Mouse (Mus musculus) ES-E14 (cell line): Measurements from ENCODE around the gene Guca2b.

Experiments used
- CHD2 ChIP-seq: IDR thresholded peaks from 2 replicates; pipeline ENCODE4 v1.6.1; 2014; ENCODE audit warnings: mild to moderate bottlenecking, low read depth, low read length, inconsistent platforms
- HCFC1 ChIP-seq: IDR thresholded peaks from 2 replicates; pipeline ENCODE4 v1.6.1; 2012; ENCODE audit warnings: low read length, inconsistent platforms, borderline replicate concordance; ENCODE audit not compliant: insufficient read depth

DNA sequence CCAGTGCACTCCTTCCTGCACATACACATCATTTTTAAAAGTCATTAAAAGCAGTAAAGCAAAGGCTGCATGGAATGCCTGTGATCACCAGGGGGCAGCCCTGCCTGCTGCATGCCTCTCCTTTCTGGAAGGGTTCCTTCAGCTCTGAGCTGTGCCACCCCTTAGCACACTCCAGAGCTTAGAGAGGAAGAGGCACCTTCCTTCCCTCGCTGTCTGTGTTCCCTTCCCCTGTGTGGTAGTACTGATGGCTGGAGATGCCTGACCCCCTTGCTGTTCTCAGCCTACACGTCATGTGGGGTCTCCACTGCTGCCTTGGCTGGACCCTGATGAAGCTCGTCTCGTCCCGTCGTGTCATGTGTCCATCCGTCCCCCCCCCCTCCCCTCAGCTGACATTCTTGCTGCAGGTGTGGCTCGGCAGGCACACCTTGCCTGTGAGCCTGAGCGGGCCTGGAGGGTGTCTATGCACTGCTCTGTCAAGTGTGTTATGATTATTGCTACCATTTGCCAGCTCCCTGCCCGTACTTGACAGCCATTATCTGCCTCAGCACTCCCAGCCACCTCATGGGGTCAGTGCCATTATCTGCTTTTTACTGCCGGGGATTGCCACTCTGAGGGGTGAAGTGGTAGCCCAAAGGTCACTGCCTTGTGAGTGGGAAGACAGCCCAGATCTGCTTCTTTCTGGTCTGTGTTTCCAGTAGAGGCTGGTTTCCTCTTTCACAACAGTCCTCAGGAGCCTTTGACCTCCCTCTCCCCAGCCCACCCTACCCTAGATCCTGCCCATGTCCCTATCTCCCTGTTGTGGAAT is 27.4 kb downstream of the Guca2b start:
- TF ChIP-seq HCFC1 (no peak), CHD2 (no peak)
